7 mouse cellular contexts compared by ENCODE assay signal in genomic region chr11:100320172-100320630, GRCm38 (mm10). TPM values are rescaled to one million over a fixed set of nuclear protein-coding genes. Genes with fewer than 3 reads are reported as not detected.
DNase-seq lines count a peak whose midpoint lies in the region; ATAC-seq lines count a peak whose summit lies in the region.

No protein-coding gene starts in this region.

- peak; percentile 98 for DNase-seq in adrenal gland, adult 2 months
- peak; percentile 95 for DNase-seq in embryo, embryonic 11.5 days (ENCODE audit: low read depth, low spot score)
- peak; percentile 90 to 96 for DNase-seq in gastrocnemius, postnatal 36 days
- DNase-seq in left cerebral cortex, postnatal 36 days (ENCODE audit: low spot score in 2 of 2): peak; percentile 91
- DNase-seq in midbrain, embryonic 11.5 days (ENCODE audit: low spot score, missing footprints): peak; percentile 100
- peak; percentile 99 for DNase-seq in skeletal muscle tissue, adult 2 months (ENCODE audit: low read depth, low spot score)

- H3K9ac ChIP-seq in intestine, embryonic 16.5 days (ENCODE audit: low read depth, low read length): peak overlapping the region; percentile 94
- peak overlapping the region; percentile 96 for H3K9ac ChIP-seq in midbrain, embryonic 11.5 days (ENCODE audit: low read length)

- peak overlapping the region; percentile 71 for H3K4me2 ChIP-seq in intestine, embryonic 16.5 days (ENCODE audit: low read depth, low read length)
- peak overlapping the region; percentile 82 for H3K4me2 ChIP-seq in midbrain, embryonic 11.5 days

- intact Hi-C loops in gastrocnemius, postnatal 36 days (cut with DNase I): no loop called here
- intact Hi-C loops in left cerebral cortex, postnatal 36 days (cut with DNase I): loop anchor here (5.0 kb wide), 1 partner anchor 37 kb away; the partner anchor contains the start of gene Hap1

- no peaks in the 10 kb centered on the region for H3K9me3 ChIP-seq in intestine, embryonic 16.5 days (ENCODE audit: control insufficient read depth, low read length)
- H3K9me3 ChIP-seq in midbrain, embryonic 11.5 days (ENCODE audit: control insufficient read depth, low read length): no peaks in the 10 kb centered on the region

- peak; percentile 86 for ATAC-seq in intestine, embryonic 16.5 days
- peak; percentile 87 for ATAC-seq in midbrain, embryonic 11.5 days (ENCODE audit: low FRiP score)

- peaks cover 12% of the 10 kb centered on the region; the same call in 1 of the 2 replicates for H3K4me1 ChIP-seq in intestine, embryonic 16.5 days (ENCODE audit: control insufficient read depth, insufficient read depth, low read length)
- peaks cover 3% of the 10 kb centered on the region; the same call in 1 of the 2 replicates for H3K4me1 ChIP-seq in midbrain, embryonic 11.5 days (ENCODE audit: control insufficient read depth, insufficient read depth, low read length)

- under 1% methylated on average over 40 of the region's 40 CpGs for WGBS in intestine, embryonic 16.5 days
- WGBS in midbrain, embryonic 11.5 days: 0% methylated on average over 39 of the region's 40 CpGs

- H3K27me3 ChIP-seq in intestine, embryonic 16.5 days (replicated peaks; ENCODE audit: control insufficient read depth, insufficient read depth, low read length): no peaks in the 10 kb centered on the region
- no peaks in the 10 kb centered on the region for H3K27me3 ChIP-seq in midbrain, embryonic 11.5 days (ENCODE audit: control insufficient read depth, insufficient read depth, low read length)

- peaks cover 6% of the 10 kb centered on the region; the same call in 1 of the 2 replicates for H3K36me3 ChIP-seq in intestine, embryonic 16.5 days (ENCODE audit: control insufficient read depth, insufficient read depth, low read length)
- H3K36me3 ChIP-seq in midbrain, embryonic 11.5 days (ENCODE audit: control insufficient read depth, insufficient read depth, low read length): peaks cover 11% of the 10 kb centered on the region

- peak overlapping the region; percentile 74 for H3K4me3 ChIP-seq in intestine, embryonic 16.5 days (ENCODE audit: low read length)
- H3K4me3 ChIP-seq in midbrain, embryonic 11.5 days (ENCODE audit: low read depth, low read length): peak overlapping the region; percentile 90

- peak overlapping the region; percentile 99 for H3K27ac ChIP-seq in intestine, embryonic 16.5 days (ENCODE audit: low read length)
- peak overlapping the region; percentile 92 for H3K27ac ChIP-seq in midbrain, embryonic 11.5 days (ENCODE audit: low read depth, low read length)

RNA-seq across cellular contexts. Expression of gene Eif1, which starts 0.5 kb away (rescaled TPM):
- total RNA-seq in adrenal gland, adult 2 months (2021): 1,000 to 10,000 TPM; 1,002 to 1,252 TPM
- 121 and 147 TPM in 2 replicates for polyA plus RNA-seq in adrenal gland, adult 2 months (2012; rRNA removed)
- 1,000 to 10,000 TPM in 1 of 2 experiments, 100 to 1,000 TPM in 1; 947 to 1,138 TPM for total RNA-seq in gastrocnemius, postnatal 36 days (2021)
- polyA plus RNA-seq in intestine, embryonic 16.5 days (2015; fragmentation: Nextera tagmentation; extraction: Ambion mirVana): 1,811 and 1,878 TPM in 2 replicates
- 100 to 1,000 TPM; 712 to 762 TPM for total RNA-seq in left cerebral cortex, postnatal 36 days (2021)
- polyA plus RNA-seq in midbrain, embryonic 11.5 days (2014; fragmentation: Nextera tagmentation; extraction: Ambion mirVana): 1,701 and 1,853 TPM in 2 replicates

RNA-seq across cellular contexts. Expression of gene Gast, which starts 14.0 kb away (rescaled TPM):
- total RNA-seq in adrenal gland, adult 2 months (2021): not detected
- not detected in 2 replicates for polyA plus RNA-seq in adrenal gland, adult 2 months (2012; rRNA removed)
- not detected for total RNA-seq in gastrocnemius, postnatal 36 days (2021)
- polyA plus RNA-seq in intestine, embryonic 16.5 days (2015; fragmentation: Nextera tagmentation; extraction: Ambion mirVana): 0.77 and 0.80 TPM in 2 replicates
- not detected for total RNA-seq in left cerebral cortex, postnatal 36 days (2021)
- polyA plus RNA-seq in midbrain, embryonic 11.5 days (2014; fragmentation: Nextera tagmentation; extraction: Ambion mirVana): 0.68 and 0.79 TPM in 2 replicates

RNA-seq across cellular contexts. Expression of gene Hap1, which starts 35.7 kb away (rescaled TPM):
- 10 to 100 TPM; 34.6 to 62.1 TPM for total RNA-seq in adrenal gland, adult 2 months (2021)
- 28.5 and 32.8 TPM in 2 replicates for polyA plus RNA-seq in adrenal gland, adult 2 months (2012; rRNA removed)
- total RNA-seq in gastrocnemius, postnatal 36 days (2021): under 1 TPM in 1 of 2 experiments, not detected in 1; 0.23 TPM
- polyA plus RNA-seq in intestine, embryonic 16.5 days (2015; fragmentation: Nextera tagmentation; extraction: Ambion mirVana): 12.6 and 13.5 TPM in 2 replicates
- 100 to 1,000 TPM in 1 of 2 experiments, 10 to 100 TPM in 1; 88.1 to 173 TPM for total RNA-seq in left cerebral cortex, postnatal 36 days (2021)
- 16.4 TPM in 2 replicates for polyA plus RNA-seq in midbrain, embryonic 11.5 days (2014; fragmentation: Nextera tagmentation; extraction: Ambion mirVana)

RNA-seq across cellular contexts. Expression of gene Krt42, which starts 50.5 kb away (rescaled TPM):
- total RNA-seq in adrenal gland, adult 2 months (2021): not detected
- polyA plus RNA-seq in adrenal gland, adult 2 months (2012; rRNA removed): 0.12 TPM in 1 of 2 replicates, not detected in the other
- not detected for total RNA-seq in gastrocnemius, postnatal 36 days (2021)
- not detected in 2 replicates for polyA plus RNA-seq in intestine, embryonic 16.5 days (2015; fragmentation: Nextera tagmentation; extraction: Ambion mirVana)
- total RNA-seq in left cerebral cortex, postnatal 36 days (2021): not detected
- polyA plus RNA-seq in midbrain, embryonic 11.5 days (2014; fragmentation: Nextera tagmentation; extraction: Ambion mirVana): not detected in 2 replicates

RNA-seq across cellular contexts. Expression of gene Krt17, which starts 59.4 kb away (rescaled TPM):
- total RNA-seq in adrenal gland, adult 2 months (2021): not detected
- polyA plus RNA-seq in adrenal gland, adult 2 months (2012; rRNA removed): not detected in 2 replicates
- under 1 TPM in 1 of 2 experiments, not detected in 1; 0.82 TPM for total RNA-seq in gastrocnemius, postnatal 36 days (2021)
- 11.5 and 11.8 TPM in 2 replicates for polyA plus RNA-seq in intestine, embryonic 16.5 days (2015; fragmentation: Nextera tagmentation; extraction: Ambion mirVana)
- total RNA-seq in left cerebral cortex, postnatal 36 days (2021): not detected
- 0.21 TPM in 1 of 2 replicates, not detected in the other for polyA plus RNA-seq in midbrain, embryonic 11.5 days (2014; fragmentation: Nextera tagmentation; extraction: Ambion mirVana)

Comparison
In these comparisons a context has a peak if more than half of its experiments do, and no peak if none do; other contexts are left out.
1. Peak in every context shown above with its lines: DNase-seq, ATAC-seq, H3K4me3 ChIP-seq and H3K27ac ChIP-seq.
2. RNA of gene Hap1, which starts 35.7 kb away (total RNA-seq): 88.1 to 173 TPM in left cerebral cortex, postnatal 36 days and 34.6 to 62.1 TPM in adrenal gland, adult 2 months; 0.23 TPM in gastrocnemius, postnatal 36 days; every median in the first group is over 10 times any median in the second.